Mouse (Mus musculus): ENCODE measurements around the gene Hist2h2ab. TPM values are rescaled to one million over a fixed set of nuclear protein-coding genes. Genes with fewer than 3 reads are reported as not detected.

The Hist2h2ab gene
- total and polyA plus RNA-seq, 3 experiments = 0.72 to 234 TPM; not detected in 1

DNA sequence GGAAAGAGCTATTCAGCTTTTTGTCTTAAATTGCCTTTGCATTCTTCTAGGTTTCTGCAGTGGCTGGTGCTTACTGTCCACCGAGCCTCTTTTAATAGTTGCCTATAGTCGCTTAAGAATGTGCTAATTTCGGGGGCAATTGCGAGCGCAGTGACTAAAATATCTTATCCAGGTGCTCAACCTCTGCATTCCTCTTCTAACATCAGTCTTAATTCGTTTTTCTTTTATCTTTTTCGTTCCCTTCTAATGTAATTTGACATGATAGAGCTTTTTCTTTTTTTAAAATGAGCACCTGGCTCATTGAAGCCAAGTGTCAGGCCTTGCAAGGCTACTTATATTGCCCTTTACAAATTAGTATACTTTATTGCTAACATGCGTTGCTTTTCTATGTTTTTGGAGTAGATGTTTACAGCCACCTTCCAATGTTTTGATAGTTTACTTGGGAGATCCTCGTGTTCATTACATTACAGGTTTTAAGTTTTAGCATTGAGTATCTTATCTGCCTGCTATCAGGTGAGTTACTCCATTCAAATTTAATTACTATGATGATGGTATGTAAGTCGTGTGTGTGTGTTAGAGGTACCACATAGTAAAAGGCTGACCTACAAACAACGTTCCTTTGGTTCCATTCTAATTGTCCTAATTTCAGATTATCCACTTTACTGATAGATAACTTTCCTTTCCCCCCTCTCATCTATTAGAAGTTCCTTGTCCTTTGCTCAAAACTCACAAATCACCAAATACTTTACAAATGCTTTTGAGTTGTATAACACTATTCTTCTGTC, 27.9 kb downstream of the Hist2h2ab start:
- H3K4me1 ChIP-seq (ENCODE audit: control insufficient read depth in 1 of 2, insufficient read depth in 2 of 2, low read length in 2 of 2) = peaks cover 13 to 25% of the 10 kb centered on the region in 2 experiments
- peaks cover 0 to 48% of the 10 kb centered on the region in 2 experiments; a peak in 2 of 4 replicates for H3K36me3 ChIP-seq (ENCODE audit: control insufficient read depth in 1 of 2, insufficient read depth in 2 of 2, low read length in 2 of 2)
- peaks cover 2% of the 10 kb centered on the region for H3K79me2 ChIP-seq (ENCODE audit: control insufficient read depth, insufficient read depth, low read length, poor library complexity)
- DNase-seq (ENCODE audit: low read depth, low spot score) = peak; percentile 91
- TF ChIP-seq MAFK (IDR thresholded peaks at IDR 0.05; ENCODE audit: borderline replicate concordance, low read depth, low read length) (no peak), MXI1 (IDR thresholded peaks at IDR 0.05; ENCODE audit: low read depth, low read length) (no peak), POLR2A (IDR thresholded peaks at IDR 0.05; ENCODE audit: control insufficient read depth in 1 of 2, insufficient read depth in 1 of 2, low read depth in 1 of 2, low read length in 2 of 2, poor library complexity in 1 of 2) (peak in 1 of 2 experiments; percentile 80; a peak in 2 of 4 replicates), JUND (IDR thresholded peaks at IDR 0.05; ENCODE audit: low read depth, low read length) (no peak), GABPA (IDR thresholded peaks at IDR 0.05; ENCODE audit: low read depth, low read length) (no peak), MEF2A (IDR thresholded peaks at IDR 0.05; ENCODE audit: extremely low read depth, insufficient replicate concordance, low read depth, low read length, poor library complexity, severe bottlenecking) (no peak), POLR2AphosphoS5 (IDR thresholded peaks at IDR 0.05; ENCODE audit: borderline replicate concordance, low read depth, low read length) (peak; percentile 72; the same call in 1 of the 2 replicates), SIN3A (IDR thresholded peaks at IDR 0.05; ENCODE audit: low read length) (no peak), USF1 (IDR thresholded peaks at IDR 0.05; ENCODE audit: low read depth, low read length) (no peak)
- H3K27ac ChIP-seq (ENCODE audit: control insufficient read depth, low read depth, low read length) = peak overlapping the region; percentile 97
- peak overlapping the region; percentile 92 for H3K9ac ChIP-seq (ENCODE audit: control insufficient read depth, low read depth, low read length, poor library complexity, severe bottlenecking)
- peak overlapping the region; percentile 3 to 63 for H3K4me3 ChIP-seq (ENCODE audit: control insufficient read depth in 1 of 2, insufficient read depth in 1 of 2, low read depth in 2 of 2, low read length in 2 of 2)
- no peaks in the 10 kb centered on the region for H3K27me3 ChIP-seq (ENCODE audit: control insufficient read depth in 1 of 2, insufficient read depth in 2 of 2, low read length in 2 of 2)
- H3K9me3 ChIP-seq (replicated peaks; ENCODE audit: insufficient read depth, low read length) = no peaks in the 10 kb centered on the region

DNA sequence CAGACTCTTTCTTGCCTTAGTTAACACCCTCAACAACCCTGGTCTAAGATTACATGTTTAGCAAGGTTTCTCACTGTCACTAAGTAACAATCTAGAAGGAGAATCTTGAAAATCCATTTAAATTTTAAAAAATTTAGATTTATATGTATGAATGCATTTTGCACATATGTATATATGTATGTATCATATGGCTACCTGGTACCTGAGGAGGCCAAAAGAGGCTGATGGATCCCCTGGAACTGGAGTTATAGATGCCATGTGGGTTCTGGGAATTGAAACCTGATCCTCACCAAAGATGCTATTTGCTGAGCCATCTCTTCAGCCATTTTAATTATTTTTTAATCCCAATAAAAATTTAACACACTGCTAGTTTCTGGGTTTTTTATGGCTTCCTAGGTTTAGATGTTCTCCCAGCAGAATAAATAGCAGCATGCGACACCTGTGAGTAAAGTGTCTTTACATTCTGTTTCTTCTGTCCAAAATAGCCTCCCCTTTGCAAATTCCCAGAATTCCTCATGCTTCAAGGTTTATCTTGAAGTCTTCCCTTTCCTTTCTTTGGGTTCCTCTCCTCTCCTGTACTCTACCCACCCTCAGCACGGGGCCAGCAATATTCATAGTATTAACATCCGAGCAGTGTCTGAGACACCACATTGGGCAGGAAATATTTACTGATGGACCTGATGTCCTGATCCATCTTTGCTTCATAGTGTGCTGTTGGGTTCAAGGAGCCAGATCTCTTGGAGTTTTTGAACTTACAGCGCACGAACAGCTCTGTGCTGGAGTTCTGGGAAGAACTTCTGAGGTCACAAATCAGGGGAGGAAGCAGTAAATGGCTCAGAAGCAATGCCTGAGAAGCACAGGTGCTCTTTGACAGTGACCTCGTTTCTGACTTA, 28.7 kb downstream of the Hist2h2ab start:
- H3K27me3 ChIP-seq (ENCODE audit: control insufficient read depth in 1 of 2, insufficient read depth in 2 of 2, low read length in 2 of 2) = no peaks in the 10 kb centered on the region
- peaks cover 11 to 23% of the 10 kb centered on the region in 2 experiments for H3K4me1 ChIP-seq (ENCODE audit: control insufficient read depth in 1 of 2, insufficient read depth in 2 of 2, low read length in 2 of 2)
- no peaks in the 10 kb centered on the region for H3K9me3 ChIP-seq (replicated peaks; ENCODE audit: insufficient read depth, low read length)
- DNase-seq (ENCODE audit: low read depth, low spot score) = peak; percentile 86
- H3K9ac ChIP-seq (ENCODE audit: control insufficient read depth, low read depth, low read length, poor library complexity, severe bottlenecking) = peak overlapping the region; percentile 92
- TF ChIP-seq CHD1 (IDR thresholded peaks at IDR 0.05; ENCODE audit: low read depth, low read length) (no peak), RAD21 (IDR thresholded peaks at IDR 0.05; ENCODE audit: low read depth, low read length) (no peak), UBTF (IDR thresholded peaks at IDR 0.05; ENCODE audit: borderline replicate concordance, insufficient read depth, low read depth, low read length) (no peak), CHD2 (IDR thresholded peaks at IDR 0.05; ENCODE audit: low read length) (no peak), USF2 (IDR thresholded peaks at IDR 0.05; ENCODE audit: borderline replicate concordance in 1 of 2, insufficient read depth in 1 of 2, low read depth in 1 of 2, low read length in 2 of 2) (no peak), CTCF (IDR thresholded peaks at IDR 0.05 in 2 of 3, conservative IDR thresholded peaks at IDR 0.05 in 1 of 3; ENCODE audit: control insufficient read depth in 1 of 3, insufficient read depth in 1 of 3, low read depth in 2 of 3, low read length in 3 of 3, poor library complexity in 1 of 3, severe bottlenecking in 1 of 3) (no peak), HCFC1 (IDR thresholded peaks at IDR 0.05; ENCODE audit: low read depth, low read length) (no peak), TCF12 (IDR thresholded peaks at IDR 0.05; ENCODE audit: low read depth, low read length) (no peak), TAL1 (IDR thresholded peaks at IDR 0.05; ENCODE audit: low read length) (no peak)
- peak overlapping the region; percentile 35 for H3K27ac ChIP-seq (ENCODE audit: control insufficient read depth, low read depth, low read length)
- peaks cover 0 to 44% of the 10 kb centered on the region in 2 experiments; a peak in 2 of 4 replicates for H3K36me3 ChIP-seq (ENCODE audit: control insufficient read depth in 1 of 2, insufficient read depth in 2 of 2, low read length in 2 of 2)
- peak overlapping the region; percentile 3 to 4 for H3K4me3 ChIP-seq (ENCODE audit: control insufficient read depth in 1 of 2, insufficient read depth in 1 of 2, low read depth in 2 of 2, low read length in 2 of 2)
- H3K79me2 ChIP-seq (ENCODE audit: control insufficient read depth, insufficient read depth, low read length, poor library complexity) = peaks cover 2% of the 10 kb centered on the region; the same call in 1 of the 2 replicates

Measured in MEL (cell line).